Mouse (Mus musculus) right cerebral cortex, postnatal 14 days (tissue): ENCODE measurements around the gene Nudt3.
A peak's percentile ranks its signal among the peaks of the same experiment; 100 is the strongest.

Source experiments
- DNase-seq: peaks from one replicate; pipeline ENCODE4 v3.0.0; 2022

Gene Nudt3

GRCm38 (mm10) chr17:27634871-27635574, 11.7 kb upstream of the Nudt3 start, which contains the start of gene RPS10-NUDT3:
TSS of gene RPS10-NUDT3 (minus strand) at chr17:27635222.
- peak; percentile 88 for DNase-seq

- peak; percentile 91 for DNase-seq
These were observed 6.1 kb upstream of the Nudt3 start for GRCm38 (mm10) chr17:27629249-27630020.

- no peak for DNase-seq
These were observed 5.1 kb upstream of the Nudt3 start for GRCm38 (mm10) chr17:27628376-27628775.

- no peak for DNase-seq
These were observed 4.2 kb upstream of the Nudt3 start for GRCm38 (mm10) chr17:27627451-27627850.

- no peak for DNase-seq
These were observed 3.4 kb upstream of the Nudt3 start for GRCm38 (mm10) chr17:27626681-27627080.

- DNase-seq: no peak
These were observed 2.4 kb upstream of the Nudt3 start for GRCm38 (mm10) chr17:27625455-27626251.

- DNase-seq: peak; percentile 38
These were observed 510 bp downstream of the Nudt3 start for GRCm38 (mm10) chr17:27622611-27623359.

GRCm38 (mm10) chr17:27621705-27622531, 1.4 kb downstream of the Nudt3 start:
- no peak for DNase-seq

GRCm38 (mm10) chr17:27621161-27621560, 2.1 kb downstream of the Nudt3 start:
- DNase-seq: no peak

GRCm38 (mm10) chr17:27615388-27615787, 7.9 kb downstream of the Nudt3 start:
- DNase-seq: no peak

- no peak for DNase-seq
These were observed 10.3 kb downstream of the Nudt3 start for GRCm38 (mm10) chr17:27613016-27613415.

- no peak for DNase-seq
These were observed 11.3 kb downstream of the Nudt3 start for GRCm38 (mm10) chr17:27611994-27612393.

- no peak for DNase-seq
These were observed 11.8 kb downstream of the Nudt3 start for GRCm38 (mm10) chr17:27611519-27611884.

GRCm38 (mm10) chr17:27610679-27611518, 12.4 kb downstream of the Nudt3 start:
- DNase-seq: peak; percentile 70

- no peak for DNase-seq
These were observed 13.7 kb downstream of the Nudt3 start for GRCm38 (mm10) chr17:27609576-27609975.

GRCm38 (mm10) chr17:27603522-27604234, 19.6 kb downstream of the Nudt3 start:
- DNase-seq: no peak

- DNase-seq: no peak
These were observed 20.3 kb downstream of the Nudt3 start for GRCm38 (mm10) chr17:27603036-27603435.

GRCm38 (mm10) chr17:27600869-27601268, 22.4 kb downstream of the Nudt3 start:
- no peak for DNase-seq

GRCm38 (mm10) chr17:27600286-27600685, 23.0 kb downstream of the Nudt3 start:
- no peak for DNase-seq
